Mouse (Mus musculus): ENCODE measurements around the gene Pgrmc1. TPM values are rescaled to one million over a fixed set of nuclear protein-coding genes. Genes with fewer than 3 reads are reported as not detected.
"Not testable (repeated sequence)": the region's sequence is repeated elsewhere in the genome, so short reads cannot be mapped to it uniquely, and the experiment has no call there.

Pgrmc1 gene
- polyA plus RNA-seq, 1 experiment from 2014 or later: 219 TPM

DNA sequence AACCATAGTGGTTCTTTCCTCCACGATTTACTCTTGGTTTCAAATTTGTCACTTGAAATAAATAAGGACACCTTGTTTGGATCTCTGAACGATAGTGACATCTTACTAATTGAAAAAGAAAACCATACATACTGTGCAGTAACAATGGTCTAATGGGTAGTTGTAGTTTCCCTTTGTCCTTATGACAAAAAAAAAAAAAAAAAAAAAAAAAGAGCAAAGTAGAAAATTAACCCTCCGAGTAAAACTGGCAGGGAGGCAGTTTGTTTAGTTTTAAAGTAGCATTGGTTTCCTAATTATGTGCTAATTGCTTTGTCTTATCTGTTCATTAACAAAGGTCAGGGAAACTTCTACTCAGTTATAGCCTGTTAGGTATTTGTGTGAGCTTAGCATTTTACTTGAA is 35.9 kb upstream of the Pgrmc1 start:
- no peaks in the 10 kb centered on the region for H3K4me1 ChIP-seq (ENCODE audit: control insufficient read depth, insufficient read depth, low read length)
- no peaks in the 10 kb centered on the region for H3K36me3 ChIP-seq (ENCODE audit: control insufficient read depth, insufficient read depth, low read length)
- no peak for ATAC-seq
- H3K4me3 ChIP-seq (ENCODE audit: low read length): no peak overlapping the region
- whole genome bisulfite sequencing: 29% methylated on average over 3 of the region's 3 CpGs
- no peaks in the 10 kb centered on the region for H3K27me3 ChIP-seq (replicated peaks; ENCODE audit: control insufficient read depth, insufficient read depth, low read length)
- no peak overlapping the region for H3K9ac ChIP-seq (ENCODE audit: low read depth, low read length)
- H3K4me2 ChIP-seq (ENCODE audit: low read depth, low read length): no peak overlapping the region
- H3K27ac ChIP-seq (ENCODE audit: low read length): no peak overlapping the region
- H3K9me3 ChIP-seq (ENCODE audit: control insufficient read depth, low read length): no peaks in the 10 kb centered on the region

DNA sequence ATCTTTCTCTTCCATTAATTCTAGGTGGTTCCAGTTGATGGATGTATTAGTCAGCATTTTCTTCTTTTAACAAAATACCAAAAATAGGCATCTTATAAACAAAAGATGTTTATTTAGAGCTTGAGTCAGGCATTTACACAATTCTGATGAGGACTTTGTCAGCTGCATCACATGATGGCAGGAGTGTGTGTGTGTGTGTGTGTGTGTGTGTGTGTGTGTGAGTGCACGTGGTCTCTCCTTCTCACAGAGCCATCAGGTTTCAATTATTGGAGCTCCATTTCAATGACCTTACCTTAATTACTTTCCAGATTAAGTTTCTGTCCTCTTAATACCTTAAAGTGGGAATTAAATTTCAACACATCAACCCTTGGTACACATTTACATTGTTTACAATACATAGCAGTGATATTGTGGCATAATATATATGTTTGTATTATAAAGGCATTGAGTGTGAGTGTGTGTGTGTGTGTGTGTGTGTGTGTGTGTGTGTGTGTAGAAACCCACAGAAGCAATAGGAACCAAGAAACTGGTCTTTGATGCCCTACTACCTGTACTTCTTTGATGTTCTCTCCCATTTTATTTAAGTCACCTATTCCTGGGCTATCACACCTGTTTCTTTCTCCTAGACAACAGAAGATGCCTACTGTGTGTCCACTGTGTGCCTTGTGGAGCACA is 11.2 kb upstream of the Pgrmc1 start:
- H3K4me3 ChIP-seq (ENCODE audit: low read length): no peak overlapping the region
- H3K36me3 ChIP-seq (ENCODE audit: control insufficient read depth, insufficient read depth, low read length): no peaks in the 10 kb centered on the region
- H3K27me3 ChIP-seq (replicated peaks; ENCODE audit: control insufficient read depth, insufficient read depth, low read length): no peaks in the 10 kb centered on the region
- H3K9ac ChIP-seq (ENCODE audit: low read depth, low read length): no peak overlapping the region
- H3K4me1 ChIP-seq (ENCODE audit: control insufficient read depth, insufficient read depth, low read length): no peaks in the 10 kb centered on the region
- no peak for ATAC-seq
- no peak overlapping the region for H3K4me2 ChIP-seq (ENCODE audit: low read depth, low read length)
- 69% methylated on average over 1 of the region's 1 CpGs for WGBS
- no peaks in the 10 kb centered on the region for H3K9me3 ChIP-seq (ENCODE audit: control insufficient read depth, low read length)
- no peak overlapping the region for H3K27ac ChIP-seq (ENCODE audit: low read length)

DNA sequence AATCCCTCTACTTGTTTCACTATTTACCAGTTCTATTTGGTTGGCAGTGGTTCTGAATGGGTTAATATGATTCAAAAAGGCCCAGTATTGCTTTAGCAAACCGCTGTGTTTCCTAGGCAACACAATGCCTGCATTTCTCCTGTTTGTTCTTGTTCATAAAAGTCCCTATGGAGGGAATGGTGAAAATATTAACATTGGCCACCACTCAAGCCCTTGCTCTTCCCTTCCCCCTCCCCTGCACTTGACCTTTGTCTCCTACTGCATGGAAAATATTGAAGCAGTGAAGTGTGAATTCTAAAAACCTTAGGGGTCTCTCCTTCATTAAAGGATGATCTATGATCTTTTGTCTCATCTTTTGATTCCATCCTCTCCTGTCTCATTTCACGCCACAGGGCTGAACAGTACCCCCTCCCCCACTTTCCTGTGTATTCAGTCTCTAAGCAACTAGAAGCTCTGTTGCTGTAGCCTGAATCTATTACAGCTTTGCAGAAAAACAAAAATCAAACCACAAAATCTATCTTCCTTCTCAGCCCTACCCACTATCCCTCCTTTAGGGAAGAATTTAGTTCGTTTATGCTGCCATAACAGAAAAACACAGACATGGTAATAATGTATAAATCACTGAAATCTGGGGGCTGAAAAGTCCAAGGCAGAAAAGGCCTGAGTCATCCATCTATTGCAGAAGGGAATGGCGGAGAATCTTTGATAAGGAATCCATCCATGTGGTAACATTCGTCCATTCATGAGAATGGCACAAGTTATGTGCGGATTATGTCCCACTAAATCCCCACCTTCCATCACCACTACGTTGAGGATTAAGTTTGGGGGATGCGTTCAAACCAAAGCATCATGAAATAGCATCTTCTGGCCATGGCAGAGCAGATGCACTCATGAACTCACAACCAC is 10.4 kb upstream of the Pgrmc1 start:
- Histone ChIP-seq H3K36me3 (ENCODE audit: control insufficient read depth, insufficient read depth, low read length) (no peaks in the 10 kb centered on the region), H3K4me1 (ENCODE audit: control insufficient read depth, insufficient read depth, low read length) (no peaks in the 10 kb centered on the region), H3K9me3 (ENCODE audit: control insufficient read depth, low read length) (no peaks in the 10 kb centered on the region), H3K27me3 (replicated peaks; ENCODE audit: control insufficient read depth, insufficient read depth, low read length) (no peaks in the 10 kb centered on the region), H3K4me3 (ENCODE audit: low read length) (no peak overlapping the region), H3K4me2 (ENCODE audit: low read depth, low read length) (no peak overlapping the region), H3K27ac (ENCODE audit: low read length) (no peak overlapping the region), H3K9ac (ENCODE audit: low read depth, low read length) (no peak overlapping the region)
- WGBS: 66% methylated on average over 8 of the region's 8 CpGs
- no peak for ATAC-seq

DNA sequence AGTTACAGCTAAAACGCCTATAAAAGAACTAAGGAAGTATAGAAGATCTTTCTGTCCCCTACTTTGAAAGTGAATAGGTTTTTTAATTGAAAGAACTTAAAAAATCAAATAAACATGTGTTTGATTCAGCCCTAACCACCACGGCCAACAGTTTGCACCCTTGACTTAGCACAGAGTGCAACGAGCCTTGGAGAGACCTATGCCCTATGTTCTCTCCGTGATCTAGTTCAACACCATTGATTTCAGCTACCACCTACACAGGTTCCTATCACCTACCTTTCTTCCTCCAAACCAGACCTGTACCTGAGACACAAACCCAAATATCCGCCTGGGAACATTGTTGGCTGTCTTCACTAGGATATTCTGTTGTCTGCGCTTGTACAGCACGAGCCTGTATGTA is 7.7 kb upstream of the Pgrmc1 start:
- H3K9me3 ChIP-seq (ENCODE audit: control insufficient read depth, low read length): no peaks in the 10 kb centered on the region

DNA sequence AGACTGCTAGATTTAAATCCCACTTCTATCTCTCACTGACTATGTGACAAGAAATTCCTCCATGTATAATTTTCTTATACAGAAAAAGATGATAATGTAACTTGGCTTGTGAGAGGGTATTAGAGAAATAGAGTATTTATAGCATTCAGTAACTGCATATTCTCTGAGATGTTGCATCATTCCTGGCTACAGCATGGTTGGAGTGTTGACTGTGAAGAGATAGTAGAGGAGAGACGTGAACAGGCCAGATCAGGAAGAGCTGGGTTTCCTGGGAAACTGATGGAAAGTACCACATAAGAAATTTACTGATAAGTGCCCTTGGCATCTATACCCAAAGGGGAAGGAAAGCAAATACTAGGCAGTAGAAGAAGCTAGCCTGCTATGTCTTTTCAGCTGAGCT is 6.9 kb upstream of the Pgrmc1 start:
- Histone ChIP-seq H3K36me3 (ENCODE audit: control insufficient read depth, insufficient read depth, low read length) (no peaks in the 10 kb centered on the region), H3K4me1 (ENCODE audit: control insufficient read depth, insufficient read depth, low read length) (no peaks in the 10 kb centered on the region), H3K27ac (ENCODE audit: low read length) (no peak overlapping the region), H3K4me3 (ENCODE audit: low read length) (no peak overlapping the region), H3K27me3 (replicated peaks; ENCODE audit: control insufficient read depth, insufficient read depth, low read length) (no peaks in the 10 kb centered on the region), H3K9me3 (ENCODE audit: control insufficient read depth, low read length) (no peaks in the 10 kb centered on the region), H3K9ac (ENCODE audit: low read depth, low read length) (no peak overlapping the region), H3K4me2 (ENCODE audit: low read depth, low read length) (no peak overlapping the region)
- WGBS: 36% methylated on average over 1 of the region's 1 CpGs
- no peak for ATAC-seq

More for the DNA sequence above, 7.7 kb upstream of the Pgrmc1 start:
- no peak overlapping the region for H3K27ac ChIP-seq (ENCODE audit: low read length)
- H3K27me3 ChIP-seq (replicated peaks; ENCODE audit: control insufficient read depth, insufficient read depth, low read length): no peaks in the 10 kb centered on the region
- WGBS: 84% methylated on average over 7 of the region's 7 CpGs
- ATAC-seq: no peak
- no peak overlapping the region for H3K4me3 ChIP-seq (ENCODE audit: low read length)
- no peak overlapping the region for H3K4me2 ChIP-seq (ENCODE audit: low read depth, low read length)
- no peaks in the 10 kb centered on the region for H3K4me1 ChIP-seq (ENCODE audit: control insufficient read depth, insufficient read depth, low read length)
- no peaks in the 10 kb centered on the region for H3K36me3 ChIP-seq (ENCODE audit: control insufficient read depth, insufficient read depth, low read length)
- no peak overlapping the region for H3K9ac ChIP-seq (ENCODE audit: low read depth, low read length)

DNA sequence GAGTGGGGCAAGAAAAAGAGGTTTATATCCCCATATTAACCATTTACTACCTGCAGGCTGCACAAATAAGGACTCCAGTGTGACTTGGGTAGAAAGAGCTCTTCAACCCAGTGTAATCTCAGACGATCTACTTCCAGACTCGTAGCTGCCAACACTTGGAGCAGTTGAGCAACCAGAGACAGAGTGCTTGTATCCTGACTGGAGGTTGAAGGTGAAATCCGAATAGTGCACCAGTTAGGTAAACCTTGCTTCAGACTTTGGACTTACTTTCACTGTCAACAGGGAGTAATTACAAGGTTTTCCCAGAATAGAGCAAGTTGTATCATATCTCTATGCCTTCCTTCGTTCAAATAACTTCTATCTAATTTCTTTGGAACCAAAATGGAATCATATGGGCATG is 6.5 kb upstream of the Pgrmc1 start:
- WGBS: 55% methylated on average over 4 of the region's 4 CpGs
- H3K4me2 ChIP-seq (ENCODE audit: low read depth, low read length): no peak overlapping the region
- H3K9me3 ChIP-seq (ENCODE audit: control insufficient read depth, low read length): no peaks in the 10 kb centered on the region
- H3K27ac ChIP-seq (ENCODE audit: low read length): no peak overlapping the region
- no peaks in the 10 kb centered on the region for H3K36me3 ChIP-seq (ENCODE audit: control insufficient read depth, insufficient read depth, low read length)
- no peaks in the 10 kb centered on the region for H3K4me1 ChIP-seq (ENCODE audit: control insufficient read depth, insufficient read depth, low read length)
- H3K27me3 ChIP-seq (replicated peaks; ENCODE audit: control insufficient read depth, insufficient read depth, low read length): no peaks in the 10 kb centered on the region
- ATAC-seq: peak; percentile 74; the same call in 1 of the 2 replicates
- H3K4me3 ChIP-seq (ENCODE audit: low read length): no peak overlapping the region
- no peak overlapping the region for H3K9ac ChIP-seq (ENCODE audit: low read depth, low read length)

DNA sequence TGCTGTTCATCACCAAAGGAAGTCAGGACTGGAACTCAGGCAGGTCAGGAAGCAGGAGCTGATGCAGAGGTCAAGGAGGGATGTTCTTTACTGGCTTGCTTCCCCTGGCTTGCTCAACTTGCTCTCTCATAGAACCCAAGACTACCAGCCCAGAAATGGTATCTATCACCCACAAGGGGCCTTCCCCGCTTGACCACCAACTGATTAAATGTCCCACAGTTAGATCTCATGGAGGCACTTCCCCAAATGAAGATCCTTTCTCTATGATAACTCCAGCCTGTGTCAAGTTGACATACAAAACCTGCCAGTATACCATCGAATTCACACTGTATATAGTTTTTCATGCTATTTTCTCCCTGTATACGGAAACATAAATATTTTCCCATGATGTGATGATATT is 2.8 kb upstream of the Pgrmc1 start:
- Histone ChIP-seq H3K4me2 (ENCODE audit: low read depth, low read length) (no peak overlapping the region), H3K4me3 (ENCODE audit: low read length) (no peak overlapping the region), H3K36me3 (ENCODE audit: control insufficient read depth, insufficient read depth, low read length) (no peaks in the 10 kb centered on the region), H3K9me3 (ENCODE audit: control insufficient read depth, low read length) (no peaks in the 10 kb centered on the region), H3K4me1 (ENCODE audit: control insufficient read depth, insufficient read depth, low read length) (peaks cover 3% of the 10 kb centered on the region; the same call in 1 of the 2 replicates), H3K27me3 (replicated peaks; ENCODE audit: control insufficient read depth, insufficient read depth, low read length) (no peaks in the 10 kb centered on the region), H3K27ac (ENCODE audit: low read length) (no peak overlapping the region), H3K9ac (ENCODE audit: low read depth, low read length) (no peak overlapping the region)
- 77% methylated on average over 3 of the region's 3 CpGs for WGBS
- ATAC-seq: no peak

DNA sequence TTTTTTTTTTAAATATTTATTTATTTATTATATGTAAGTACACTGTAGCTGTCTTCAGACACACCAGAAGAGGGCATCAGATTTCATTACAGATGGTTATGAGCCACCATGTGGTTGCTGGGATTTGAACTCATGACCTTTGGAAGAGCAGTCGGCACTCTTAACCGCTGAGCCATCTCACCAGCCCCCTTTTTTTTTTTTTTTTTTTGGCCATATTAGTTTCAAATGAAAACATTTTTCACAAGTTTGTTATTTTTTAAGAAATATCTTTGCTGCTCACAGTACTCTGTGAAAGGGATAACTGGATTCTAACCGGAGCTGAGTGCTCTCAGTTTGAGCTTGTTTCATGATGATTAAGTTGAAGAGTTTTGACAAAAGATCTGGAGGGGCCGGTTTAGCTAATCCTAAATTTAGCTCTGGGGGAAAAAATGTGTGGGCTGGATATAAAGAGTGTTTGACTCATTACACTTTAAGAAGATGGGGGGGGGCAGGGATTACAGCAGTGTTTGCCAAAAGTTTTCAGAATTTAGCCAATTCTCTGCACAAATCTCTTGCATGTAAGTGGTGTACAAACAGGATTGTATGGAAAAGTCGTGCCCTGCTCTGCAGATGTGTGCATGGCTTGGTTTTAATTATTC is 1.4 kb upstream of the Pgrmc1 start:
- not testable (repeated sequence) for H3K9ac ChIP-seq (ENCODE audit: low read depth, low read length); H3K27ac ChIP-seq (ENCODE audit: low read length); H3K4me2 ChIP-seq (ENCODE audit: low read depth, low read length); H3K9me3 ChIP-seq (ENCODE audit: control insufficient read depth, low read length); H3K4me3 ChIP-seq (ENCODE audit: low read length); ATAC-seq; H3K4me1 ChIP-seq (ENCODE audit: control insufficient read depth, insufficient read depth, low read length); H3K36me3 ChIP-seq (ENCODE audit: control insufficient read depth, insufficient read depth, low read length); H3K27me3 ChIP-seq (replicated peaks; ENCODE audit: control insufficient read depth, insufficient read depth, low read length)
- 75% methylated on average over 5 of the region's 5 CpGs for WGBS

DNA sequence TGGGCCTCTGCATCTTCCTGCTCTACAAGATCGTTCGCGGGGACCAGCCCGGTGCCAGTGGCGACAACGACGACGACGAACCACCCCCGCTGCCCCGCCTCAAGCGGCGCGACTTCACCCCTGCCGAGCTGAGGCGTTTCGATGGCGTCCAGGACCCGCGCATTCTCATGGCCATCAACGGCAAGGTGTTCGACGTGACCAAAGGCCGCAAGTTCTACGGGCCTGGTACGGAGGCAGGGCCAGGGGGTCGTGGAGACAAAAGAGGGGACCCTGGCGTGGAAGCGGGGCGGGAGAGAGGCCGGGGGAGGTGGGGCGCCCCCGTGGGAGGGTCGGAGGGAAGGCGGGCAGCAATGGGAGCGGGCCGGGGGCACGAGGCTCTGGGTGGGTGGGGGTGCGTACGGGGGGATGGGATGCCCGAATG is 394 bp downstream of the Pgrmc1 start:
- no peaks in the 10 kb centered on the region for H3K27me3 ChIP-seq (replicated peaks; ENCODE audit: control insufficient read depth, insufficient read depth, low read length)
- H3K9ac ChIP-seq (ENCODE audit: low read depth, low read length): peak overlapping the region; percentile 82
- H3K4me2 ChIP-seq (ENCODE audit: low read depth, low read length): peak overlapping the region; percentile 56
- peak; percentile 63 for ATAC-seq
- H3K9me3 ChIP-seq (ENCODE audit: control insufficient read depth, low read length): no peaks in the 10 kb centered on the region
- H3K36me3 ChIP-seq (ENCODE audit: control insufficient read depth, insufficient read depth, low read length): no peaks in the 10 kb centered on the region
- WGBS: 23% methylated on average over 40 of the region's 41 CpGs
- peak overlapping the region; percentile 54 for H3K27ac ChIP-seq (ENCODE audit: low read length)
- H3K4me3 ChIP-seq (ENCODE audit: low read length): peak overlapping the region; percentile 70
- H3K4me1 ChIP-seq (ENCODE audit: control insufficient read depth, insufficient read depth, low read length): peaks cover 3% of the 10 kb centered on the region; the same call in 1 of the 2 replicates
